Mouse (Mus musculus): ENCODE data around the gene Psen2. TPM values are rescaled to one million over a fixed set of nuclear protein-coding genes. Genes with fewer than 3 reads are reported as not detected.

Psen2 gene
- total and polyA plus RNA-seq, 3 experiments = 23.4 to 46.1 (median 45.3) TPM

GRCm38 (mm10) chr1:180200722-180201121, 62.5 kb downstream of the Psen2 start:
- TF ChIP-seq TCF12 (IDR thresholded peaks at IDR 0.05; ENCODE audit: low read depth, low read length) = 0 out of 2 replicates have a peak, but pooled peaks have one; percentile 18
- no peak for TF ChIP-seq SIN3A (IDR thresholded peaks at IDR 0.05; ENCODE audit: low read length)
- Histone ChIP-seq H3K36me3 (replicated peaks in 1 of 2; ENCODE audit: control insufficient read depth in 1 of 2, insufficient read depth in 1 of 2, low read length in 1 of 2) (no peaks in the 10 kb centered on the region), H3K9me3 (replicated peaks; ENCODE audit: low read length) (peaks cover 19% of the 10 kb centered on the region), H3K27ac (ENCODE audit: insufficient read depth, low read depth) (peak overlapping the region; percentile 99), H3K4me3 (replicated peaks in 1 of 3; ENCODE audit: low read depth in 2 of 3, low read length in 2 of 3, poor library complexity in 1 of 3) (no peak overlapping the region), H3K4me1 (ENCODE audit: control insufficient read depth in 1 of 2, insufficient read depth in 2 of 2) (peaks cover 7 to 49% of the 10 kb centered on the region in 2 experiments; a peak in 3 of 4 replicates), H3K79me2 (replicated peaks; ENCODE audit: control insufficient read depth, extremely low read depth, insufficient read depth, poor library complexity, severe bottlenecking) (0 out of 2 replicates have a peak, but pooled peaks cover under 1% of the 10 kb centered on the region), H3K4me2 (ENCODE audit: insufficient read depth, low read depth, poor library complexity, severe bottlenecking) (peak overlapping the region; percentile 33; the same call in 1 of the 2 replicates), H3K9ac (ENCODE audit: insufficient read depth, low read depth) (peak overlapping the region; percentile 27; the same call in 1 of the 2 replicates), H3K27me3 (replicated peaks) (no peaks in the 10 kb centered on the region)
- dilution Hi-C loops (cut with MboI; ENCODE audit: extremely low pct_ligation_motif_present, extremely low pct_unique_long_range_greater_than_20kb, low sequenced_read_pairs) = no loop called here
- in situ Hi-C loops (cut with MboI; ENCODE audit: low pct_ligation_motif_present, low pct_unique_long_range_greater_than_20kb, low sequenced_read_pairs) = no loop called here
- no peak for DNase-seq (ENCODE audit: extremely low read depth)

GRCm38 (mm10) chr1:180199715-180200050, 63.6 kb downstream of the Psen2 start:
- H3K4me3 ChIP-seq (replicated peaks in 1 of 3; ENCODE audit: low read depth in 2 of 3, low read length in 2 of 3, poor library complexity in 1 of 3) = peak overlapping the region in 1 of 3 experiments; percentile 11
- H3K4me2 ChIP-seq (ENCODE audit: insufficient read depth, low read depth, poor library complexity, severe bottlenecking) = peak overlapping the region; percentile 90
- peaks cover 10% of the 10 kb centered on the region for H3K9me3 ChIP-seq (replicated peaks; ENCODE audit: low read length)
- in situ Hi-C loops (cut with MboI; ENCODE audit: low pct_ligation_motif_present, low pct_unique_long_range_greater_than_20kb, low sequenced_read_pairs) (no loop called here), dilution Hi-C loops (cut with MboI; ENCODE audit: extremely low pct_ligation_motif_present, extremely low pct_unique_long_range_greater_than_20kb, low sequenced_read_pairs) (no loop called here)
- no peaks in the 10 kb centered on the region for H3K36me3 ChIP-seq (replicated peaks in 1 of 2; ENCODE audit: control insufficient read depth in 1 of 2, insufficient read depth in 1 of 2, low read length in 1 of 2)
- peaks cover 7 to 49% of the 10 kb centered on the region in 2 experiments; a peak in 3 of 4 replicates for H3K4me1 ChIP-seq (ENCODE audit: control insufficient read depth in 1 of 2, insufficient read depth in 2 of 2)
- H3K27me3 ChIP-seq (replicated peaks) = no peaks in the 10 kb centered on the region
- H3K79me2 ChIP-seq (replicated peaks; ENCODE audit: control insufficient read depth, extremely low read depth, insufficient read depth, poor library complexity, severe bottlenecking) = peaks cover 8% of the 10 kb centered on the region
- DNase-seq (ENCODE audit: extremely low read depth) = no peak
- H3K27ac ChIP-seq (ENCODE audit: insufficient read depth, low read depth) = peak overlapping the region; percentile 100
- TF ChIP-seq ETS1 (conservative IDR thresholded peaks at IDR 0.05; ENCODE audit: low read depth, low read length) (no peak), NELFE (IDR thresholded peaks at IDR 0.05; ENCODE audit: low read depth, low read length) (peak; percentile 60; the same call in 1 of the 2 replicates), TBP (conservative IDR thresholded peaks at IDR 0.05; ENCODE audit: low read depth, low read length) (no peak), CHD1 (IDR thresholded peaks at IDR 0.05; ENCODE audit: low read depth, low read length) (0 out of 2 replicates have a peak, but pooled peaks have one; percentile 26), POLR2A (IDR thresholded peaks at IDR 0.05; ENCODE audit: low read depth, low read length) (peak; percentile 77), HCFC1 (IDR thresholded peaks at IDR 0.05; ENCODE audit: low read depth, low read length) (peak; percentile 23; the same call in 1 of the 2 replicates), SMC3 (IDR thresholded peaks at IDR 0.05; ENCODE audit: low read depth, low read length) (0 out of 2 replicates have a peak, but pooled peaks have one; percentile 1), POLR2AphosphoS2 (IDR thresholded peaks at IDR 0.05; ENCODE audit: low read depth, low read length) (peak; percentile 73; the same call in 1 of the 2 replicates), ZC3H11A (IDR thresholded peaks at IDR 0.05; ENCODE audit: low read depth, low read length) (no peak), MEF2A (IDR thresholded peaks at IDR 0.05; ENCODE audit: borderline replicate concordance, low read depth, low read length) (peak; percentile 83), TCF12 (IDR thresholded peaks at IDR 0.05; ENCODE audit: low read depth, low read length) (peak; percentile 81; the same call in 1 of the 2 replicates)
- H3K9ac ChIP-seq (ENCODE audit: insufficient read depth, low read depth) = peak overlapping the region; percentile 60

All from CH12.LX (cell line).